Mouse (Mus musculus): ENCODE data around the gene Dgcr2.

- TF ChIP-seq GATA1 (IDR thresholded peaks at IDR 0.05; ENCODE audit: borderline replicate concordance, low read length) (no peak), FLI1 (IDR thresholded peaks at IDR 0.05; ENCODE audit: low read length) (no peak)
These were observed 95.3 kb downstream of the Dgcr2 start for GRCm38 (mm10) chr16:17802839-17803674.
